Mouse (Mus musculus): ENCODE results near the gene Rps10. TPM values are rescaled to one million over a fixed set of nuclear protein-coding genes. Genes with fewer than 3 reads are reported as not detected.
"Not testable (repeated sequence)": the region's sequence is repeated elsewhere in the genome, so short reads cannot be mapped to it uniquely, and the experiment has no call there.

Gene Rps10
- total RNA-seq, 2 experiments from 2014 or later = 1,560 to 1,837 TPM

DNA sequence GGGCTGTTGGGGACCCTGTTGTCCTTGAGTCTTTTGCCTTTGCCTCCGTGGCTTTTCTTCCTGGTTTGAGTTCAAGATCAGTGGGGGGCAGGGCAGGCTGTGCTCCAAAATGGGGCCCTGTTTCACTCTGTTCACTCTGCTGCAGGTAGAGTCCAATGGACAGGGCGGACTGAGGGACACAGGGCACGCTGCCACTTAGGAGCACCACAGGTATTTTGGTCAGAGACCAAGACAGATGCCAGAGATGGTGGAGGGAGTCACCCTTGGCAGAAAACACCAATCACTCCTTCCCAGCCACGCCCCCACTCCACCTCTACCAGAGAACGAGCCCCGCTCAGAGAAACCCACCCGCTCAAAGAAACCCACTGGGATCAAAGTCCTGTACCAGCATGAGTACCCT is 9.3 kb upstream of the Rps10 start:
- no peak for ATAC-seq (ENCODE audit: poor library complexity, severe bottlenecking)

DNA sequence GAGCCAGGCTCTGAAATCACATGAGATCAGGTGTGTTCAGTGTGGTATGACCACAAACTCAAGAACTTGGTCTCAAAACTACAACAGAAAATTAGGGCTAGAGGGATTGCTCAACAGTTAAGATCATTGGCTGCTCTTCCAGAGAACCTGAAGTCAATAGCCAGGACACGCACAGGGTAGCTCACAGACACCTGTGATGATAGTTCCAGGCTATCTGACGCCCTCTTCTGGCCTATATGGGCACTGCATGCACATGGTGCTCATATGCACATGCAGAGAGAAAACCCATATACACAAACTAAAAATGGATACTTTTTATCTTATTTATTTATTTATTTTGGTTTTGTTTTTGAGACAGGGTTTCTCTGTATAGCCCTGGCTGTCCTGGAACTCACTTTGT is 8.1 kb upstream of the Rps10 start:
- no peak for ATAC-seq (ENCODE audit: poor library complexity, severe bottlenecking)

- ATAC-seq (ENCODE audit: poor library complexity, severe bottlenecking) = no peak
Observed at GRCm38 (mm10) chr17:27643756-27644155, 7.3 kb upstream of the Rps10 start.

DNA sequence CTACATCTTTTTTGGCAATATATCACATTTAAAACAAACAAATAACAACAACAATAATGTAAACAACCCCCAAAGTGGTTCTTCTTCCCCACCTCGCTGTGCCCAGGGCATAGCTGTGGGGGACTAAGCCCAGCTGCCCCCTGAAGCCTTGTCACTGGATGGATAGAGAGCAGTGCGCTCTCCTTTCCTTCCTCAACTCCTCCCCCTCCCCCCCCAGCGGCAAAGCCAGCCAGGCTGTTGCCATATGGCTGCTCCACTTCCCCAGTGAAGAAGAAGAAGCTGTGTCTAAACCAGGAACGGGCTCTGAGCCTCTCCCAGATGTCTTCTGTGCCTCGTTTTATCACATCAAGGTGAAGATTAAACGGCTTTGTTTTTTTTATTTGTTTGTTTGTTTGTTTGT is 6.6 kb upstream of the Rps10 start:
- ATAC-seq (ENCODE audit: poor library complexity, severe bottlenecking) = peak; percentile 71

DNA sequence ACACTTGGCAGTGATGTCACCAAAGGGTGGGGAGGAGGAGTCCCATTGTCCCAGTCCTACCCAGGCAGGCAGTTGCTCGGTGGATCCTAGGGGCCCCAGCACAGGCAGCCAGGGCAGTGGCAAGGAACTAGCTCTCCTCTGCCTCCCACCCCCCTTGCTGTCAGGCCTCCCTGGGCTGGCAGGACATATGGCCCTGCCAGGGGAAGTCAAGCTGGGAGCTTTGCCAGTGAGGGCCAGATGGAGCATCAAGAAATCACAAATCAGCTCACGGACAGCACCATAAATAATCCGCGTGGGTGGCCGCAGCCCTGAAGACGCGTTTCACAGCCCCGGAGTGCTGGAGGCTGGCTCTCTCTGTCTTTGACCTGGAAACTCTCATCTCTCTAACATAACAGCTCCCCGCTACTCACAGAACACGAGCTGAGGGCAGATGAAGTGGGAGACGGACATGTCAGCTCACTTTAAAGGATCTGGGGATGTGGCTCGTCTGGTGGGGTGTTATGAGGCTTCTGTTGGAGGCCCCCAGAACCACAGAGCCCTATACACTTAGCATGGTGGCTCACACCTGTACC is 6.1 kb upstream of the Rps10 start:
- ATAC-seq (ENCODE audit: poor library complexity, severe bottlenecking) = no peak

GRCm38 (mm10) chr17:27639851-27640250 is 3.4 kb upstream of the Rps10 start:
- ATAC-seq (ENCODE audit: poor library complexity, severe bottlenecking) = not testable (repeated sequence)

DNA sequence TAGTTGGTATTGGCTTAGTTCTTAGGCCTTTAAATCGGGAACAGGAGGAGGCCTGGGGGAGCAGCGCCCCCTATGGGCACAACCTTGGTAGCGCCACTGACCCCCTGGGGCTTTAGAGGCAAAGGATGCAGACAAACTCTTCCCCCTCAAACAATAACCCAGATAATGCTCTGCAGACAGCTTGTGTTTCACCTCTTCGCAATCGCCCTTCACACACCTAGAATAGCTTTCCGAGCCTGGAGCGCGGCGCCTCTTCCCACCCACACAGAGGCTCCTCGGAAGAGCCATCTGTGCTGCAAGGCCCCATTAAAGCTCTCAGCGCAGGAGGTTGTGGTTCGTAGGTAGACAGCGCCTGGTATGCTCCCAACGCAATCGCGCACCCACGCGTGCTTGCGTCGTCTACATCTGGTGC is 2.5 kb upstream of the Rps10 start:
- ATAC-seq (ENCODE audit: poor library complexity, severe bottlenecking) = no peak

DNA sequence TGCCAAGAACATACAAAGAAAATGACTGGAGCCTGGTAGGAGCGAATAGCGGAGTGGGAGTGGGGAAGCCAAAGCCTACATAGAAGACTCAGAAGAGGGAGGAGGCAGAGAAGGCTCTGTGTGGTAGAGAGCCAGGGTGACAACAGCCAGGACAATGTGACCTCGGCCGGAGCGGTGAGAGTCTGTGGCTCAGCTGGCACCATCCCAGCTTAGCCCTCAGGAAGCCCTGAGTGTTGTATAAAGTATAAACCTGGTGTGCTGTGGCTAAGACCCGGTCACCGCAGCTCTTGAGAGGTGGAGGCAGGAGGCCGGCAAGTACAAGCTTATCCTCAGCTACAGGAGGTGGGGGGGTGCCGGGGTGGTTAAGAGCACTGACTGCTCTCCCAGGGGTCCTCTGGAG is 864 bp upstream of the Rps10 start:
- ATAC-seq (ENCODE audit: poor library complexity, severe bottlenecking) = no peak

GRCm38 (mm10) chr17:27635575-27635903 is 930 bp downstream of the Rps10 start:
- not testable (repeated sequence) for ATAC-seq (ENCODE audit: poor library complexity, severe bottlenecking)

GRCm38 (mm10) chr17:27634871-27635574 is 1.4 kb downstream of the Rps10 start, which contains the start of gene RPS10-NUDT3:
Gene RPS10-NUDT3 (minus strand): TSS chr17:27635222.
- peak; percentile 100 for ATAC-seq (ENCODE audit: poor library complexity, severe bottlenecking)

GRCm38 (mm10) chr17:27629249-27630020 is 7.0 kb downstream of the Rps10 start:
- ATAC-seq (ENCODE audit: poor library complexity, severe bottlenecking) = peak; percentile 87

DNA sequence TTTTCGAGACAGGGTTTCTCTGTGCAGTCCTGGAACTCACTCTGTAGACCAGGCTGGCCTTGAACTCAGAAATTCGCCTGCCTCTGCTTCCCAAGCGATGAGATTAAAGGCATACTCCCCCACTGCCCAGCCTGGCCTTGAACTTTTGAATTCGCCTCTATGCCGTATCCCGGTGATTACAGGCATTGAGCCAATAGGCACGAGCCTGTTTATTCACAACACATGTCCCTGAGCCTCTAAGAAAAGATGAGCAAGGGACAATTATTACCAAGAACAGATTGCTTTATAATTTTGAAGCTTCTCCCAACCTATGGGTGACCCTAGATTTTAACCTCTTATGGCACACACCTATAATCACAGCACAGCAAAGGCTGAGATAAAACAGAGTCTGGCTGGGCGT is 8.1 kb downstream of the Rps10 start:
- no peak for ATAC-seq (ENCODE audit: poor library complexity, severe bottlenecking)

DNA sequence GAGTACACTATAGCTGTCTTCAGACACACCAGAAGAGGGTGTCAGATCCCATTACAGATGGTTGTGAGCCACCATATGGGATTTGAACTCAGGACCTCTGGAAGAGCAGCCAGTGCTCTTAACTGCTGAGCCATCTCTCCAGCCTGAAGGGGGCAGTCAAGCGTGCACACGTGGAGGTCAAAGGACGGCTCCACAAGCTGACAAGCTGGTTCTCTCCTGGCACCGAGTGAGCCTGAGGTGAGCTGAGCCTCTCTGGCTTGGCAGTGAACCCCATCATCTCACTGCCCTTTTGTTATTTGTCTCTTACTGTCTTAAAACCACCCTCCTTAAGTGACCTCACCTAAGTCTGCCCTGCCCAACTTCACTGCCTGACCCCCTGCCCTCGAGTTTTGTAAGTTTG is 9.0 kb downstream of the Rps10 start:
- ATAC-seq (ENCODE audit: poor library complexity, severe bottlenecking) = no peak

- ATAC-seq (ENCODE audit: poor library complexity, severe bottlenecking) = no peak
Observed at GRCm38 (mm10) chr17:27626681-27627080, 9.8 kb downstream of the Rps10 start.

DNA sequence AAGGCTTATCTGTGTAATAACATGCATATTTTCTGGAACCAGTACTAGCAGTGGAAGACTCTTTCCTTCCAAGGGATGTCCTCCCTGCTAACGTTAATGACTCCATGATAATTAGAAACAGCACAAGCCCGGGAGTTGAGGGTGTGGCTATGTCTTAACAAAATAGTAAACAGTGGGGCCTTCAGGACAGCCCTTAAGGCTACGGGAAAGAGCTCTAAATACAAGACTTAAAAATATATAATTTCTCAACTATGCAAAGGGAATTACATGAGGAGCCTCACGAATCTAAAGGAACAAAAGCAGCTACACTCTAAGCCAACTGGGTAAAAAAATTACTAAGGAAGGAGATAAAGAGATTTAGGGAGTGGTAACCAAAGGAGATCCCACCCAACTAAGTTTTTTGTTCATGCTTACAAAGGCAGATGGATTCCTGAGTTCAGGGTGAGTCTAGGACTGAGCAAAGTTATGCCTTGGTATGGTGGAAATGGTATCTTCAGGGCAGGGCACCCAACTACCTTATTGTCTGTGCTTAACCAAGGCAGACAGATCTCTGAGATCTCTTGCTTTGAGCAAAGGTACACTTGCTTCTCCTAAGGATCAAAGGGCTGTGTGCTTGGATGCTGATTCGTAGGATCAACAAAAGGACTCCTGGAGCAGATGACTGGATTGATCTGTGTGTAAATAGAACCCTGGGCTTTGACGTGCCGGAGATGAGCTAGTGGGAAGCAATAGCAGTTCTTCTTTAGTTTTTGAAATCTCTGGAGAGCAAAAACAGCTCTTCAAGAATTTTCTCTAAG is 10.8 kb downstream of the Rps10 start:
- no peak for ATAC-seq (ENCODE audit: poor library complexity, severe bottlenecking)

- peak; percentile 92 for ATAC-seq (ENCODE audit: poor library complexity, severe bottlenecking)
Observed at GRCm38 (mm10) chr17:27623360-27624326, 12.8 kb downstream of the Rps10 start, which contains the start of gene Nudt3. Gene Nudt3 (minus strand): TSS chr17:27623495.

GRCm38 (mm10) chr17:27622611-27623359 is 13.7 kb downstream of the Rps10 start:
- peak; percentile 57 for ATAC-seq (ENCODE audit: poor library complexity, severe bottlenecking)

- peak; percentile 29; the same call in 1 of the 2 replicates for ATAC-seq (ENCODE audit: poor library complexity, severe bottlenecking)
Observed at GRCm38 (mm10) chr17:27621705-27622531, 14.6 kb downstream of the Rps10 start.
